Comparison of ENCODE assay signal across 10 mouse cellular contexts in genomic region chr3:101709379-101709970, GRCm38 (mm10).
DNase-seq lines count a peak whose midpoint lies in the region; ATAC-seq and TF ChIP-seq lines count a peak whose summit lies in the region.
"Had no signal": no experiment of that assay in that cellular context is flagged by ENCODE, and none has a peak within 500 bp of the region (broad histone marks: within the 10 kb centered on the region; RNA-seq: fewer than 3 reads in every experiment).

No protein-coding gene starts in this region.

- no peak overlapping the region for H3K4me2 ChIP-seq in heart, embryonic 15.5 days
- no peak overlapping the region for H3K4me2 ChIP-seq in kidney, embryonic 16.5 days (replicated peaks; ENCODE audit: low read depth, low read length)
- H3K4me2 ChIP-seq: forebrain, embryonic 12.5 days had no signal

- intact Hi-C loops in left cerebral cortex, adult 2 months (cut with DNase I) = no loop called here

- H3K27ac ChIP-seq in heart, embryonic 15.5 days = peak overlapping the region; percentile 46
- H3K27ac ChIP-seq in kidney, embryonic 16.5 days (ENCODE audit: low read length) = peak overlapping the region; percentile 81
- no peak overlapping the region for H3K27ac ChIP-seq in left cerebral cortex, adult 2 months
- H3K27ac ChIP-seq: forebrain, embryonic 12.5 days had no signal

- H3K9ac ChIP-seq in heart, embryonic 15.5 days = no peak overlapping the region
- no peak overlapping the region for H3K9ac ChIP-seq in kidney, embryonic 16.5 days (replicated peaks; ENCODE audit: low read length)
- H3K9ac ChIP-seq: forebrain, embryonic 12.5 days had no signal

- peak; percentile 19 for DNase-seq in 3134 (ENCODE audit: extremely low read depth, insufficient read length, low spot score)
- DNase-seq in adrenal gland, adult 8-10 months = peak; percentile 58
- no peak for DNase-seq in left cerebral cortex, adult 2 months (ENCODE audit: extremely low spot score in 1 of 2, low spot score in 2 of 2)
- DNase-seq in c-Kit-positive CD71-positive TER-119-positive erythroid progenitor cells, embryonic 14.5 days (ENCODE audit: low spot score) = no peak
- no peak for DNase-seq in layer of hippocampus, postnatal 36 days

- no peaks in the 10 kb centered on the region for H3K27me3 ChIP-seq in heart, embryonic 15.5 days
- H3K27me3 ChIP-seq in kidney, embryonic 16.5 days (ENCODE audit: insufficient read depth, low read length) = no peaks in the 10 kb centered on the region

- H3K9me3 ChIP-seq in heart, embryonic 15.5 days (replicated peaks) = no peaks in the 10 kb centered on the region
- no peaks in the 10 kb centered on the region for H3K9me3 ChIP-seq in kidney, embryonic 16.5 days (ENCODE audit: low read length)
- H3K9me3 ChIP-seq: forebrain, embryonic 12.5 days; G1E had no signal

- no peak for TF ChIP-seq CTCF in left cerebral cortex, adult 2 months (IDR thresholded peaks at IDR 0.05)

- peak; percentile 34; the same call in 1 of the 2 replicates for ATAC-seq in heart, embryonic 15.5 days (replicated peaks; ENCODE audit: insufficient number of reproducible peaks, insufficient read depth, low FRiP score, low read depth)
- ATAC-seq in kidney, embryonic 16.5 days (ENCODE audit: low FRiP score, low TSS enrichment) = peak; percentile 43; the same call in 1 of the 2 replicates
- no peak for ATAC-seq in granulocyte monocyte progenitor cell, adult 5-6 weeks (replicated peaks; ENCODE audit: poor library complexity, severe bottlenecking)

- H3K36me3 ChIP-seq in heart, embryonic 15.5 days = no peaks in the 10 kb centered on the region
- H3K36me3 ChIP-seq in kidney, embryonic 16.5 days (ENCODE audit: insufficient read depth, low read length) = no peaks in the 10 kb centered on the region
- H3K36me3 ChIP-seq: forebrain, embryonic 12.5 days; G1E had no signal

- peaks cover 73% of the 10 kb centered on the region for H3K4me1 ChIP-seq in heart, embryonic 15.5 days (replicated peaks)
- peaks cover 31% of the 10 kb centered on the region for H3K4me1 ChIP-seq in kidney, embryonic 16.5 days (ENCODE audit: insufficient read depth, low read length)

- 30% methylated on average over 12 of the region's 12 CpGs for WGBS in heart, embryonic 15.5 days
- 73% methylated on average over 12 of the region's 12 CpGs for WGBS in kidney, embryonic 16.5 days

- no peak overlapping the region for H3K4me3 ChIP-seq in heart, embryonic 15.5 days
- no peak overlapping the region for H3K4me3 ChIP-seq in kidney, embryonic 16.5 days (ENCODE audit: low read length)
- H3K4me3 ChIP-seq in left cerebral cortex, adult 2 months = no peak overlapping the region
- H3K4me3 ChIP-seq: forebrain, embryonic 12.5 days had no signal

Comparison
In these comparisons a context has a peak if more than half of its experiments do, and no peak if none do; other contexts are left out.
1. DNase-seq: peak in 3134 (single experiment) and adrenal gland, adult 8-10 months (single experiment); none in left cerebral cortex, adult 2 months (0 of 2), c-Kit-positive CD71-positive TER-119-positive erythroid progenitor cells, embryonic 14.5 days (single experiment) and layer of hippocampus, postnatal 36 days (0 of 2).